Mouse (Mus musculus) megakaryocyte, adult 5-6 weeks (primary cell): ENCODE measurements around the gene Parp8. TPM values are rescaled to one million over a fixed set of nuclear protein-coding genes. Genes with fewer than 3 reads are reported as not detected.

Experiments
- ATAC-seq: 2 replicates; pipeline ENCODE4 v1.8.0; 2016; ENCODE audit warnings: mild to moderate bottlenecking, inconsistent platforms; ENCODE audit not compliant: poor library complexity, severe bottlenecking
- total RNA-seq, 2 experiments: library from RNA; stranded (forward) in 1 of 2; stranded (reverse) in 1 of 2; fragments of 153-499, 151-499 nt in 1 of 2; fragments of 221-1000, 200-1000 nt in 1 of 2; gene quantifications; 2 replicates each; pipeline versions ENCODE4 v1.2.3 to v1.2.4; 2015 to 2017

The Parp8 gene
- 92.0 and 102 TPM in 2 replicates for total RNA-seq (2015)
- 62.3 and 71.4 TPM in 2 replicates for total RNA-seq (2017)

DNA sequence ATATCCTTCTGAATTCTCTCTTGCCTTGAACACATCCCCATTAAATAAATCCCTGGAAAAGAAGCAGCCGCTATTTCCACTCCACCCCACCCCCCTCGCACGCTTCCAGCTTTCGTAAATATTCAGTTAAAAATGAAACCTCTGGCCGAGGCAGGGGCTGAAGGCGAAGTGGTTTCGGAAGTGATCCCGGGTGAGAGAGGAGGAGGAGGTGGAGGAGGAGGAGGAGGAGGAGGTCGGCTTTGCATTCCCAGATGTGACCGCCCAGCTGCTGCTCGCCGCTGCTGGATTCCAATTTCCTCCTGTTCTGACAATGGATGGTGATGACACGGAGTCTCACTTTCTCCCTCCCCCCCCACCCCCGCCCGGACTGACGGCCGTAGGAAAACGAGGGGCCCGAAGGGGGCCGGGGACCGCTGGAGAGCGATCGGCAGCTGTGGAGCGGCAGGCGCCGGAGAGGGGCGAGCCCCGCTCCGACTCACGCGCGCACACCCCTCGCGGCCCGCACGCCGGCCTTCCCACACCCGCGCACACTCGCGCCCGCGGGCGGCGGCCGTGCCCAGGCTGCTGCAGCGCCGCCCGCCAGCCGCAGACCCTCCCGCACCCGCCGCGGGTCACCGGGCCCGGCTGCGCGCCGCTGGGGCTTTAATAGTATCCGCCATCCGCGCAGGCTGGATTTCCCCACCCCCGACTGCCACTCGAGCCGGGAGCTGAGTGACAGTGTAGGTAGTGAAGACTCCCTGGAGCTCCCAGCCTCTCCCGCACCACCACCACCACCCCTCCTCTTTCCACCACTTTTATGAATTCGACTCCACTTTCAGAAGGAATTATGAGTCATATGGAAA, at the start of gene Parp8:
TSS of gene Parp8 (minus strand) at position 312 of the 842 bp plus-strand sequence.
- peak; percentile 25 for ATAC-seq

DNA sequence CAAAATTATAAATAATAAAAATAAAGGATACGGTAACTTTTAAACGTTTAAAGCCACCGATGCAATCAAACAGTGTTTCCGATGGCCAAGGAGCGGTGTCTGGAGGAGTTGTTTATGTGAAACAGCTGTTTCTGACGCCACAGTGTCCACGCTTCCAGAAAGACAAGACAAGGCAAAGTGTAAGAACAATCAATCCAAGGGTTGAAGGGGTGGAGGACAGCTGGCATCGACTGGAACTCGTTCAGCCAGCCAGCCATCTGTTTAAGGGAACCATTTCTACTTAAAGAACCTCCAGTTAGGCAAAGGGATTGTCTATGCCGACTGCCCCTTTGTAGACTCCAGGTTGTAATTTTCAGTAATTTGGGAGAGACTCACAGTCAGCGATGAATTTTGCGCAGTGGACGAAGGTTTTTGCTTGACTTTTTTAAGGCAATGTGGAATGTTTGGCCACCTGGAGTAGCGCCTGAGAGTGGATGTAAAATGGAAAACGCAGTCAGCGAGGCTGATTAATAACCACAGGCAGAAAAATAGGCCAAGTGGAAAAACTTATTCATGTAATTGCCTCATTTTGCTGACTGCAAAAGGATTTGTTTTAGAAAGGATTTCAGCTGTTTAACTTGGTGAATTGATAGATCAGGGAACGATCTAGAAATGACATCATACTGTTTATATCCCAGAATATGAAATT, 37.4 kb upstream of the Parp8 start:
- ATAC-seq: no peak

GRCm38 (mm10) chr13:117056466-117056865, 31.1 kb upstream of the Parp8 start:
- ATAC-seq: no peak

DNA sequence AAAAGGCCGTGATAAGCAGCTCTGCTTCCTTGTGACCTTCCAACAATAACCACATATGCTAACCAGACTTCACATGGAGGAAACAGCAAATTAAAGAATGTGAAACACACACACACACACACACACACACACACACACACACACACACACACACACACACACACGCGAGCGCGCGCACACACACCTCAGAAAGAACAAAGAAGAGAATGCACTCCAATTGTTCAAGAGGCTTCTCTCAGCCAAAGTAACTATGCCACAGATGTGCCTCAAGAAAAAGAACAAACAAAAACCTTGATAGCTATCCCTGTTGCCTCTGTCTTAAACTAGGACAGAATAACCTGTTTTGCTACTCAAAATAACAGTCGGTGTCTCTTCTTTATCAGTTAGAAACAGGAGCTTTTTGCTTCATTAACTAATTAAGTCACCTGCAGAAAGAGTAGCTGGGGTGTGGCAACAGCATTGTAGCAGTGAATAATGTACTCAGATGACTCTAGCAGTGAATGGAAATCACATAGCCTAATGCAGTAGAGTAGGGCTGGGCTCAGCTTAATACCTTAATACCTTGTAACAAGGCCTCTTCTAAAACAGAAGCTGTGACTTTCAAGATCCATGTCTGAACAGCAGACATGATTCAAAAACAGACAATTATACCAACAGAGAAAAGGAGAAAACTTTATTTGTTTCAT, 29.6 kb upstream of the Parp8 start:
- ATAC-seq: no peak

GRCm38 (mm10) chr13:117052748-117053147, 27.4 kb upstream of the Parp8 start:
- ATAC-seq: peak; percentile 54

- peak; percentile 78 for ATAC-seq
Measured at GRCm38 (mm10) chr13:117048541-117048971, 23.2 kb upstream of the Parp8 start.

GRCm38 (mm10) chr13:117043567-117043966, 18.2 kb upstream of the Parp8 start:
- ATAC-seq: peak; percentile 45

GRCm38 (mm10) chr13:117041021-117041420, 15.7 kb upstream of the Parp8 start:
- no peak for ATAC-seq

DNA sequence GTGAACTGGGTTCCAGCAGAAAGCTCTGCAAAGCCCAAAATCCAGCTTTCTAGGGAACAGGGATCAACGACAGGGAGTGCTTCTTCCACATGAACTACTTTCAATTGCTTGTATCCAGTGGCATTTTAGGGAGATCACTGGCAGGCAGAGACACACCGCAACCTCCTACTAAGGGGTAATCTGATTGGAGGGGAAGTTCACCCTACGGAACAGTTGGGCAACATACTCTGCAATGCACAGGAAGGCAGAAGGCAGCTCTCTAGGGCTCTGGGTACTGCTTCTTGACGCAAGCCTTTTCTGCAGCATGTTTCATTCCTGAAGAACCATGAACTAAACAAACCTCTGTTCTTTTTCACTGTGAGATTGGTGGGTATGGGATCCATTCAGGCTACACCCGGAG, 10.9 kb upstream of the Parp8 start:
- peak; percentile 76 for ATAC-seq

DNA sequence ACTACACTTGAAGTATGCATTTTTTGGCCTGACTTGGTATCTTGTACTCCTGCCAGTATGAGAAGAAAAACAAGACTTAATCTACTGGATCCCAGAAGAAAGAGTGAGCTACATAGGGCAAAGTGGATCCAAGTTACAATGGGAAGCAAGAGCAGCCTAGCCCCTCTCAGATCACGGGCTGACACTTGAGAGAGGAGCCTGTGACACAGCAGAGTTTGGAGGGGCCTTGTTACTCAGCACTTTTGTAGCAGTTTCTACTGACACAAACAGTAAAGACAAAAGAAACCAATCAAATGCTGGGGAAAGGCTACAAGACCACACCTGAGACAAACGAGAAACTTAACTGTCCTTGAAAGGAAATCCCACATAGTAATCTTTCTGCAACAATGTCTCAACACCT, 9.8 kb upstream of the Parp8 start:
- no peak for ATAC-seq

DNA sequence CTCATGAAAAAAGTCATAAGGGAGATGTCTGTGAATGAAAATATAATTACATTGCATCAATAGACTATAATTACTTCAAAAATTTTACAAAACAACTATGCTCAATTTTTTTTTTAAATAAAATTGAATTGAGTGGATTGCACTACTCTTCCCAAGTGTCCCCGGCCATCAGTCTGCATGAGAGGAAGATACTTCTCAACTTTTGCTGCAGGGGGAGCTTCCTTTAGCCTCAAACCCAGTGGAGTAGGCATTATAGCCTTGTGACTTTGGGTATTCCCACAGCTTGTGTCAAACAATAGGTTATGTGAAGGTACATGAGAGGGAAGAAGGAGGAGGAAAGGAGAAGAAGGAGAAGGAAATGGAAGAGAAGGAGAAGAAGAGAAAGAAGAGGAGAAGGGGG, 9.3 kb upstream of the Parp8 start:
- no peak for ATAC-seq

DNA sequence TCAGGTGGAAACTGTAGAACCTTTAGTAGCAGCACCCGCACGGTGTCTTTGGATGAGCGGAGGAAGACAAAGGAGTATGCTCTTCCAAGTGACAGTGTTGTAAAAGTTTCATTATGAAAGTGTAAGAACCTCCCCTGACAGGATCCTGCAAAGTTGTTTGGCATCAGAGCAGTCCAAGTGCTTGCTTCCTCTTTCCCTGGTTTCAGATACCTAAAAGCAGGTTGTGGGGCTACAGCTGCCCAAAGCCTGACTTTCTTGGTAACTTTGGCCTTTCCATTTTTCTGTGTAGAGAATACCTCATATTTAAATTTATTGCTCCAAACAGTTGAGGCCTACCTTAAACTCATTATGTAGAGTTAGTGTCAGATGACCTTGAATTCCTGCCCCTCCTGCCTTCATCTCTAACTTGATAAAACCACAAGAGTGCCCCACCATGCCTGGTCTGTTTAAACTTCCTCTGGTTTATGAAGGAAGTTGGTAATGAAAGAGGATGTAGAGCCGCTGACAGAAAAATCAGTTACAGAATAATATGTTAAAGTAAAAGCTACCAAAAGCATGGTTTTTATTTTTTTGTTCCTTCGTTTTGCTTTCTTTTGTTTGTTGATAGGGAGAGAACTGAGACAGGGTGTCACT, 8.5 kb upstream of the Parp8 start:
- peak; percentile 59 for ATAC-seq

DNA sequence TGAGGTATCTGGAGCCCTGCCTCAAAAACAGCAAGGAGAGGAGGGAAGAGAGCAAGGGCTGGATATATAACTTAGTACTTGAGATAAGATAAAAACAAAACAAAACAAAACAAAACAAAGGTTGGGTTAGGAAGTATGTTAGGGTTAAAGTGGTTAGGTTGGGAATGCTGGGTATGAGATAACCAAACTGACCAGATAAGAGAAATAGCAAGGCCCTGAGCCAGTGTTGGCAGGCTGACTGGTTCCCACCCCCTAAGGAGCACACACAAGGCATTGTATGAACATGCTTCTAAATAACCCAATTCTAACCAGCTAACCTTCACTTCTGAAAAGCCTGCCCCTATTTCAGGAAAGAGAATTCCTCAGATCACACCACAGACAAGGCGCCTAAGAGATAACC, 7.1 kb upstream of the Parp8 start:
- no peak for ATAC-seq

DNA sequence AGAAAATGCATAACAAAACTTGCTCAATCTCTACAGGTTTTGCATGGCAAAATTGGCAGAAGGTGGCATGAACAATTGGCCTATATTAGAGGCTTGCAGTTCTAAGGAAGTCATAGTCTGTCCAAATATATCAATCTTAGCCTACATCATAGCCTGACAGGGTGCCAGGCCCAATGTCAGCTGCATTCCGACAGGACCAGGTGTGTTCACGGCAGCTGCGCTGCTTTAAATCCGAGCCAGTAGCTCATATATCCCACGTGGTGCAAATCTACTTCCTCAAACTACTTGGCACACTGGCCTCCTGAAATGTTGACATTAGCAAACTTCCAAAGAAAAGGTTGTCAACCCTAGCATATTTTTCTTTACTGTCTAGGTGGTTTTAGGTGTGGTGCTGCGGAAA, 6.2 kb upstream of the Parp8 start:
- ATAC-seq: peak; percentile 21

DNA sequence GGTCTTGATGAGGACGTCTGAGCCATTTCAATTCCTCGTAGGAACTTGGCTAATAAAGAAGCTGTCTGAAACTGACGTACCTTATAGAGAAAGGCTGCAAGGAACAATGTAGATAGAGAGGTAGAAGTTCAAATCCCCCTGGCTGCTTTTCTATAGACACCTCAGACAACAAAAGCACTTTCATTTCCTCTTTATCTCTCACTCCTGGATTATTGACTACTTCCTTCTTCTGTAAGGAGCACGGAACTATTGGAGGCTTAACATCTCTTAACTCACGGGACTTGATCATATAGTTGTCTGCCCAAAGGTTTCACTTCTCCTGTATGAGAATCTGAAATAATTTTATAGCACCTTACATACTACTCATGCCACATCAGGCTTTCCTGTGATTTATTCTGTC, 2.9 kb upstream of the Parp8 start:
- ATAC-seq: peak; percentile 43

- ATAC-seq: no peak
Measured at GRCm38 (mm10) chr13:117027336-117027735, 2.0 kb upstream of the Parp8 start.

GRCm38 (mm10) chr13:117026276-117026780, 991 bp upstream of the Parp8 start:
- no peak for ATAC-seq

DNA sequence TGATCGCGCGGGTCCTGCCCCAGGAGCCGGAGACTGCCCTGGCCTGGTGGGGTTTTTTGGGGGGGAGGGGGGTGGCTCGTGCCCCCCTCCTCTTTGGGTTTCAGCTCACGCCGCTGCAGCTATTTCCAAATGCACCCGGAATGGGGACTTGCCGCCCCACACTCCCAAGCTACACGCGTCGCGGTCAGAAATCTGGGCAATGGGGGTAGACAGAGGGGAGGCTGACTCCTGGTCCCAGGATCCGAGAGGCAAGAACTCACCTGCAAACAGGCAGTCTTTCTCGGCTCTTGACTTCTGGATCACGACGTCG, 466 bp downstream of the Parp8 start:
- ATAC-seq: no peak

GRCm38 (mm10) chr13:117024127-117024915, 1.0 kb downstream of the Parp8 start:
- peak; percentile 38 for ATAC-seq

- no peak for ATAC-seq
Measured at GRCm38 (mm10) chr13:117023346-117024050, 1.8 kb downstream of the Parp8 start.
